Mouse (Mus musculus) T-helper 2 cell (primary cell): Measurements from ENCODE around the gene Notch1.

Source experiments
- in situ Hi-C: fragments of 300-600 bp; cut with MboI, MseI; formaldehyde crosslinking; loops from one replicate; pipeline ENCODE4 v1.15.1; 2025; ENCODE audit warnings: high pct_unique_total_duplicates

The Notch1 gene

GRCm38 (mm10) chr2:26482824-26483223, 33.6 kb downstream of the Notch1 start:
- in situ Hi-C loops, result no loop called here

- in situ Hi-C loops, result no loop called here
Measured at GRCm38 (mm10) chr2:26481724-26482495, 34.6 kb downstream of the Notch1 start.

- in situ Hi-C loops, result no loop called here
Measured at GRCm38 (mm10) chr2:26480911-26481310, 35.6 kb downstream of the Notch1 start.

GRCm38 (mm10) chr2:26478685-26479205, 37.7 kb downstream of the Notch1 start:
- in situ Hi-C loops, result no loop called here

GRCm38 (mm10) chr2:26477911-26478310, 38.6 kb downstream of the Notch1 start:
- in situ Hi-C loops, result no loop called here

GRCm38 (mm10) chr2:26475505-26476430, 40.7 kb downstream of the Notch1 start:
- in situ Hi-C loops, result no loop called here

- in situ Hi-C loops, result no loop called here
Measured at GRCm38 (mm10) chr2:26474789-26475504, 41.5 kb downstream of the Notch1 start.

GRCm38 (mm10) chr2:26472312-26473090, 44.0 kb downstream of the Notch1 start:
- in situ Hi-C loops, result no loop called here

GRCm38 (mm10) chr2:26471652-26472285, 44.7 kb downstream of the Notch1 start:
- in situ Hi-C loops, result no loop called here

GRCm38 (mm10) chr2:26470967-26471366, 45.5 kb downstream of the Notch1 start:
- in situ Hi-C loops, result no loop called here

- in situ Hi-C loops, result no loop called here
Measured at GRCm38 (mm10) chr2:26468376-26468775, 48.1 kb downstream of the Notch1 start.

- in situ Hi-C loops, result no loop called here
Measured at GRCm38 (mm10) chr2:26463412-26463811, 53.1 kb downstream of the Notch1 start.

GRCm38 (mm10) chr2:26462980-26463379, 53.5 kb downstream of the Notch1 start:
- in situ Hi-C loops, result no loop called here

- in situ Hi-C loops, result no loop called here
Measured at GRCm38 (mm10) chr2:26461667-26462066, 54.8 kb downstream of the Notch1 start.

- in situ Hi-C loops, result no loop called here
Measured at GRCm38 (mm10) chr2:26460837-26461236, 55.6 kb downstream of the Notch1 start.

GRCm38 (mm10) chr2:26460097-26460646, 56.3 kb downstream of the Notch1 start:
- in situ Hi-C loops, result no loop called here

GRCm38 (mm10) chr2:26459478-26459877, 57.0 kb downstream of the Notch1 start:
- in situ Hi-C loops, result no loop called here

- in situ Hi-C loops, result no loop called here
Measured at GRCm38 (mm10) chr2:26458402-26459124, 57.9 kb downstream of the Notch1 start.
